Mouse (Mus musculus): Measurements from ENCODE around the gene Gm45717. TPM values are rescaled to one million over a fixed set of nuclear protein-coding genes. Genes with fewer than 3 reads are reported as not detected.

The Gm45717 gene
- total RNA-seq (2015) (not detected in 2 replicates), total RNA-seq (2017) (1.1 TPM in 1 of 2 replicates, not detected in the other)

- ATAC-seq (replicated peaks; ENCODE audit: poor library complexity): peak; percentile 73
Observed at GRCm38 (mm10) chr7:140955758-140956555, at the start of gene Gm45717, which contains the start of gene Ifitm2. TSS of gene Gm45717 (minus strand) at chr7:140955937. TSS of gene Ifitm2 (minus strand) at chr7:140955987.

- ATAC-seq (replicated peaks; ENCODE audit: poor library complexity): no peak
Observed at GRCm38 (mm10) chr7:141003248-141004010, 47.7 kb upstream of the Gm45717 start.

GRCm38 (mm10) chr7:141000881-141001708 lies 45.4 kb upstream of the Gm45717 start:
- no peak for ATAC-seq (replicated peaks; ENCODE audit: poor library complexity)

- peak; percentile 84 for ATAC-seq (replicated peaks; ENCODE audit: poor library complexity)
Observed at GRCm38 (mm10) chr7:140998853-140999700, 43.3 kb upstream of the Gm45717 start.

- peak; percentile 82 for ATAC-seq (replicated peaks; ENCODE audit: poor library complexity)
Observed at GRCm38 (mm10) chr7:140997817-140998216, 42.1 kb upstream of the Gm45717 start.

GRCm38 (mm10) chr7:140991117-140991689 lies 35.5 kb upstream of the Gm45717 start:
- peak; percentile 71 for ATAC-seq (replicated peaks; ENCODE audit: poor library complexity)

GRCm38 (mm10) chr7:140990622-140991021 lies 34.9 kb upstream of the Gm45717 start:
- peak; percentile 91 for ATAC-seq (replicated peaks; ENCODE audit: poor library complexity)

- peak; percentile 9; the same call in 1 of the 2 replicates for ATAC-seq (replicated peaks; ENCODE audit: poor library complexity)
Observed at GRCm38 (mm10) chr7:140990185-140990584, 34.4 kb upstream of the Gm45717 start.

- no peak for ATAC-seq (replicated peaks; ENCODE audit: poor library complexity)
Observed at GRCm38 (mm10) chr7:140989022-140989421, 33.3 kb upstream of the Gm45717 start.

- ATAC-seq (replicated peaks; ENCODE audit: poor library complexity): no peak
Observed at GRCm38 (mm10) chr7:140987182-140988138, 31.7 kb upstream of the Gm45717 start.

- no peak for ATAC-seq (replicated peaks; ENCODE audit: poor library complexity)
Observed at GRCm38 (mm10) chr7:140982971-140983370, 27.2 kb upstream of the Gm45717 start.

- peak; percentile 97 for ATAC-seq (replicated peaks; ENCODE audit: poor library complexity)
Observed at GRCm38 (mm10) chr7:140981704-140982103, 26.0 kb upstream of the Gm45717 start.

GRCm38 (mm10) chr7:140976720-140977119 lies 21.0 kb upstream of the Gm45717 start:
- peak; percentile 51 for ATAC-seq (replicated peaks; ENCODE audit: poor library complexity)

- no peak for ATAC-seq (replicated peaks; ENCODE audit: poor library complexity)
Observed at GRCm38 (mm10) chr7:140975465-140975864, 19.7 kb upstream of the Gm45717 start.

- ATAC-seq (replicated peaks; ENCODE audit: poor library complexity): no peak
Observed at GRCm38 (mm10) chr7:140974940-140975339, 19.2 kb upstream of the Gm45717 start.

- ATAC-seq (replicated peaks; ENCODE audit: poor library complexity): no peak
Observed at GRCm38 (mm10) chr7:140973396-140974165, 17.8 kb upstream of the Gm45717 start.

GRCm38 (mm10) chr7:140971479-140972171 lies 15.9 kb upstream of the Gm45717 start:
- 0 out of 2 replicates have a peak, but pooled peaks have one; percentile 4 for ATAC-seq (replicated peaks; ENCODE audit: poor library complexity)
